Mouse (Mus musculus) mammary gland, adult 2 months (tissue): ENCODE results near the gene Riox1. TPM values are rescaled to one million over a fixed set of nuclear protein-coding genes. Genes with fewer than 3 reads are reported as not detected.

ENCODE experiments used
- polyA plus RNA-seq: library from polyadenylated mRNA; depleted of rRNA; stranded (reverse); fragments of >200 nt; gene quantifications from 2 replicates; pipeline ENCODE4 v1.2.3, GENCODE M21; 2012; ENCODE audit warnings: low replicate concordance; rRNA removed

The Riox1 gene
- polyA plus RNA-seq: 7.2 and 25.1 TPM in 2 replicates

GRCm38 (mm10) chr12:83950493-83950839 lies at the start of gene Riox1:
TSS of gene Riox1 (plus strand) at chr12:83950608.

GRCm38 (mm10) chr12:83921535-83922381 lies 28.6 kb upstream of the Riox1 start, which contains the start of gene Numb:
TSS of gene Numb (minus strand) at chr12:83921934.

GRCm38 (mm10) chr12:83984752-83985151 lies 34.3 kb downstream of the Riox1 start, which contains the start of gene Heatr4:
TSS of gene Heatr4 (minus strand) at chr12:83984852.

GRCm38 (mm10) chr12:83987583-83988441 lies 37.4 kb downstream of the Riox1 start, which contains the start of gene Acot2:
TSS of gene Acot2 (plus strand) at chr12:83987861.

Other genes with a start within 250 kb of the Riox1 start
- 35.9 and 84.8 TPM in 2 replicates for gene Papln, start 187.0 kb upstream of the Riox1 start, polyA plus RNA-seq
- 58.2 and 70.4 TPM in 2 replicates for gene Numb, start 28.7 kb upstream of the Riox1 start, polyA plus RNA-seq
- not detected in 2 replicates for gene Heatr4, start 34.2 kb downstream of the Riox1 start, polyA plus RNA-seq
- gene Acot2, start 37.3 kb downstream of the Riox1 start, polyA plus RNA-seq: 14.3 and 32.4 TPM in 2 replicates
- 11.4 and 23.0 TPM in 2 replicates for gene Acot1, start 58.9 kb downstream of the Riox1 start, polyA plus RNA-seq
- 2.0 and 8.2 TPM in 2 replicates for gene Acot4, start 87.8 kb downstream of the Riox1 start, polyA plus RNA-seq
- gene Gm49366, start 88.3 kb downstream of the Riox1 start, polyA plus RNA-seq: 0.43 TPM in 1 of 2 replicates, not detected in the other
- not detected in 2 replicates for gene Acot3, start 101.5 kb downstream of the Riox1 start, polyA plus RNA-seq
- 0.08 TPM in 1 of 2 replicates, not detected in the other for gene Acot5, start 118.7 kb downstream of the Riox1 start, polyA plus RNA-seq
- gene Acot6, start 150.0 kb downstream of the Riox1 start, polyA plus RNA-seq: 4.1 and 4.4 TPM in 2 replicates
- 2.0 and 3.9 TPM in 2 replicates for gene Dnal1, start 163.8 kb downstream of the Riox1 start, polyA plus RNA-seq
- 0.14 and 0.23 TPM in 2 replicates for gene Pnma1, start 197.9 kb downstream of the Riox1 start, polyA plus RNA-seq